Mouse (Mus musculus): ENCODE measurements around the gene Cd2bp2.
"Not testable (repeated sequence)": the region's sequence is repeated elsewhere in the genome, so short reads cannot be mapped to it uniquely, and the experiment has no call there.

Gene Cd2bp2

GRCm38 (mm10) chr7:127188305-127189276 is 7.3 kb downstream of the Cd2bp2 start:
- DNase-seq = peak; percentile 45 to 69

- DNase-seq = no peak
These were observed 8.5 kb downstream of the Cd2bp2 start for GRCm38 (mm10) chr7:127187351-127187750.

GRCm38 (mm10) chr7:127185601-127186000 is 10.2 kb downstream of the Cd2bp2 start:
- no peak for DNase-seq

GRCm38 (mm10) chr7:127184720-127185119 is 11.1 kb downstream of the Cd2bp2 start:
- no peak for DNase-seq

DNA sequence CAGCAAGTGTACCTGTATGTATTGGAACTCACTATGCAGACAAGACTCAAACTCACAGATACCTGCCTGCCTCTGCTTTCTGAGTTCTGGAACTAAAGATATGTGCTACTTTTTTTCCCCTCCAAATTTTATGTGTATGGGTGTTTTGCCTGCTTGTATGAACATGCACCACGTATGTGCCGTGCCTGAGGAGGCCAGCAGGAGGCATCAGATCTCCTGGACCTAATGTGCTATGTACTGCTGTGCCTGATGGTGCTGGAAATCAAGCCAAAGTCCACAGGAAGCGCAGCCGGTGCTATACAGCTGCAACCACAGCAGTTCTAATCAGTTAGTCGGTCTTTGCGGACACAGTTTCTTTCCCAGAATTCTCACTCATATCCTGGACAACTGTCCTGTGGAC is 12.0 kb downstream of the Cd2bp2 start:
- DNase-seq = peak; percentile 40 to 41

DNA sequence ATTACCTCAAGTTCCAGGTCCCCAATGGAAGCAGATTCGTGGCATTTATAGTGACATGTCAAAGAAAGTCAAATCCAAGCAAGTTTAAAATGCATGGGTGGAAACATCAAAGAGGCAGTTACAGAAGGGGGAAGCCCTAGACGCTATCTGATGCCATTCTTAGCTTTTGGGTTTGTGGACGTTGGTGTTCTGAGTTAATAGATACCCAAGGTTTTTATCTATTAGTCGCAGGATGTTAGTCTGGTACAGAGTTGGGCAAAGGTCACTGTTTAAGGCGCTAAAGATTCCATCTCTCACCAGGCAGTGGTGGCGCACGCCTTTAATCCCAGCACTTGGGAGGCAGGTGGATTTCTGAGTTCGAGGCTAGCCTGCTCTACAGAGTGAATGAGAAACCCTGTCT is 12.5 kb downstream of the Cd2bp2 start:
- DNase-seq = no peak

DNA sequence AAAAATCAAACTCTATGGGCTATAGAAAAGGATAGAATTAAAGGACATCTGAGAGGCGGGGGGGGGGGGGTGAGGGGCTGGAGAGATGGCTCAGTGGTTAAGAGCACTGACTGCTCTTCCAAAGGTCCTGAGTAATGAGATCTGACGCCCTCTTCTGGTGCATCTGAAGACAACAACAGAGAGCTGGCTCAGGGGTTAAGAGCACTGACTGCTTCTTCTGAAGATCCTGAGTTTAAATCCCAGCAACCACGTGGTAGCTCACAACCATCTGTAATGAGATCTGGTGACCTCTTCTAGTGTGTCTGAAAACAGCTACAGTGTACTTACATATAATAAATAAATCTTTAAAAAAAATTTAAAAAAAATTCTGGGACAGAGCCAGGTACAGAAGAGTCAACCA is 14.1 kb downstream of the Cd2bp2 start:
- not testable (repeated sequence) for DNase-seq

DNA sequence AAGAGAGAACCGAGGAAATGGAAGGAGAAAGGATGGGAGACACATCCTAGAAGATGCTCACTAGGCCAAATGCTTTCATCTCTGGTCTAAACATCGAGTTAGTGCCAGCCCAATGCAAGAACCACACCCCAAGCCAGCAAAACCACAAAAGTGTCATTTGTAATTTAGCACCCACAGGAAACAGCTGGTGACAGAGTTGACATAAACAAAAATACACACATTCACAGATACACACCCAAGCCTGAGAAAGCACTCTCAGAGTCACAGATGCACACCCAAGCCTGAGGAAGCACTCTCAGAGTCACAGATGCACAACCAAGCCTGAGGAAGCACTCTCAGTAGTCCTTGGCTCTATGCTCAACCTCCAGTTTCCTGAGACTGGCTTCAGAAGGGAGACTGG is 15.1 kb downstream of the Cd2bp2 start:
- no peak for DNase-seq

- no peak for DNase-seq
These were observed 18.9 kb downstream of the Cd2bp2 start for GRCm38 (mm10) chr7:127176937-127177336.

GRCm38 (mm10) chr7:127166501-127166900 is 29.3 kb downstream of the Cd2bp2 start:
- DNase-seq = no peak

DNA sequence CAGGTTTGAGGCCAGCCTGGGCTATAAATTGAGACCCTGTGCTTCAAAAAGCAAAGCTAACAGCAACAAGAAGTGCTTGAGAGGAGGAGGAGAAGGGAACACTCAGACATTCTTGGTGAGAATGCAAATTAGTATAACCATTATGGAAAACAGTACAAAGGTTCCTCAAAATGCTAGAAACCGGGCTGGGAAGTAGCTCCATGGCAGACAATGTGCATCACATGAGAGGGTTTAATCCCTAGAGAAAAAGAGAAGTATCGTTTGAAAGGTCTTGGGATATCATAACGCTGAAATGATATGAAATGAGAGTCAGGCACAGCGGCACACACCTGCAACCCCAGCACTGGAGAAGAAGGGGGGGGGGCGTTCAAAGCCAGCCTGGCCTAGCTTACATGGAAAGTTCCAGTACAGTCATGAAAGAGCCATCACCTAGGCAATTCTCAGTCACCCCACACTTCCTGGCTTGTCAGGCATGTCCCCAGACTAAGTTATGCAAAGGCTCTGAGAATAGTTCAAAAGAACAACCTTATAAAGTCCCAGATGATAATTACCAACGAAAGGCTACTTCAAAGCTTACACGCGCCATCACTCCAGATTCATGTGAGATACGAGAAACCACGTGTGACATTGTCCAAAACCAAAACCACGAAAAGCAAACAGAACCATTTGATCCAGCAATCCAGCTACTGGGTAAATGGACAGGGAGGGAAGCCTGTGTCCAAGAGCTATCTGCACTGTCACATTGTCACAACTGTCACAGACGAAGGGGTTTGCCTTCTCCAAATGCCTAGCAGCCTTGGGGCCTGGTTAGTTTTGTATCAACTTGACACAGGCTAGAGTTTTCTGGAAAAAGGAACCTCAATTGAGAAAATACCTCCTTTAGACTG is 30.0 kb downstream of the Cd2bp2 start:
- DNase-seq = no peak

DNA sequence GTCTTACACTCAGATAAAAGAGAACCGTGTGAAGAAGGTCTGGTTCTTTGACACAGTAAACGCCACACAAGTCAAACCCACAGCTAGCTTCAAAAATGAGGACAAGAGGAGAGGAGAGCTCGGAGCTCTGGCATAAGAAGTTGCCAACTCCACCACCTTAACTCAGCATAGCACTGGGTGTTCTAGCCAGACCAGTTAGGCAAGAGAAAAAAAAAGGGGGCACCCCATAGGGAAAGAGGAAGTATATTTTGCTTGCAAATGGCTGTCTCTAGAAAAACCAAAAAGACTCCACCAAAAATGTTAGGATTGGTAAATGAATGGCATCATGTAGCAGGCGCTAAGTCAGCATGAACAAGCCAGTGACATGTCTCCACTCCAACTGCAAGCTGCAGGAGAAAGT is 31.8 kb downstream of the Cd2bp2 start:
- DNase-seq = no peak

- DNase-seq = no peak
These were observed 33.3 kb downstream of the Cd2bp2 start for GRCm38 (mm10) chr7:127162546-127162945.

DNA sequence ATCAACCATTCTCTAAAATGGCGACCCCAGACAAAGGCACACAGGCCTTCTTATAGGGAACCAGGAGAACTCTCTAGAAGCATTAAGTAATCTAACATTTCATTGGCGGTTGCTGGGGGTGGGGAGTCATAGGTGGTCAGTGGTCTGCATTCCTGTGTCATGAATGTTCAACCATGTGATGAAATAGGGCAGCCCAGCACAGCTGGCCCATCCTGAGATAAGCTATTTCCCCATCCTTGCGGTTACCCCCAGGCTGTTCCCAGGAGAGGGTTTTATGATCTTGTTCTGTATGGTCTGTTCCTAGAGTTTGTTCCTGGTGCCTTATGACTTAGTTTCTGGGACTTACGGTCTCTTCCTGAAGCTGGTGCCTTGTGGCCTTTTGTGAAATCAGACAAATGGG is 38.3 kb downstream of the Cd2bp2 start:
- no peak for DNase-seq

DNA sequence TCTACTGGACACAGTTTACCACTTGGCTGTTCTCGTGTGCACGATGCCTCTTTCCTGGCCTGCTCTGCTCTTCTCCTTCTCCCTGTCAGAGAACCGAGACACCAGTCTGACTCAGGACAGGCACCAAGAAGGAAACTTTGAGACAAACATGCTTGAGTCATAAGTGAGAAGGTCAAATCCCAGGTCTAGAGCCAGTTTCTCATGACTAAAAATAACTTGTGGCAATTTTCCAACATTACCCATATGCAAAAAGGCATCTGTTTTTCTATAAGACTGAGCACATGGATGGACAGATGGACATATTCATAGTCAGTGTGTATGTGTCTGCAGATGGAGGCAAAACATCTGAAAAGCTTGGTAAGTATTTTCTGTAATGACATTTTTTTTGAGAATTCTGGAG is 42.4 kb downstream of the Cd2bp2 start:
- DNase-seq = no peak

DNA sequence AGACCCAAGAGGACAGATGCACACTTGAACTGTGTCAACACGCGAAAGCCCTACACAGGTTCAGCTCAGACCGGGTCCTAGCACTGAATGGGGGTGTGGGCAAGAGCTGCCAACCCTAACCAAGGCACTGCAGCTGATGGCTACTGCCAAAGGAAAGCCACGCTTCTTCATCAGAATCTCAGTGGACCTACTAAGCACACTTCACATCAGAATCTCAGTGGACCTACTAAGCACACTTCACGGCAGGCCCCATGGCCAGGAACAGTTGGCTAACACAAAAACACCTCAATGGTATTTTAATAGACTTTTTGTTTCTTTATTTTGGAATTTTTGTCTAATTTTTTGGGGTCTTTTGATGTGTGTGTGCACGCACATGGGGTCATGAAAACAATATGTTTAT is 43.4 kb downstream of the Cd2bp2 start:
- no peak for DNase-seq

- no peak for DNase-seq
These were observed 47.9 kb downstream of the Cd2bp2 start for GRCm38 (mm10) chr7:127147901-127148300.

DNA sequence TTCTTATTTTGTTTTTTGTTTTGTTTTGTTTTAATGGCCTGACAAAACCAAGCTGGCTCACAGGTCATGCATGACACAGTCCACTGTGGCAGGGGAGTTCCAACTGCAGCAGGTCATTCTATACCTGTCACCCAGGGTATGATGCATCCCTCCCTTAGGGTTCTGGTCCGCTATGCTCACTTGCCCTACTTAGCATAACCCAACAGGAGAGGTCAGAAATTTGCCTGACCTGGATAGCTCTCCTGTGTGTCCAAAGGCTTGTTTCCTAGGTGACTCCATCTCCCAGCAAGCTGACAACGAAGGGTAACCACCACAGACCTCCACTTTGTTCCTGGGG is 49.6 kb downstream of the Cd2bp2 start:
- no peak for DNase-seq

DNA sequence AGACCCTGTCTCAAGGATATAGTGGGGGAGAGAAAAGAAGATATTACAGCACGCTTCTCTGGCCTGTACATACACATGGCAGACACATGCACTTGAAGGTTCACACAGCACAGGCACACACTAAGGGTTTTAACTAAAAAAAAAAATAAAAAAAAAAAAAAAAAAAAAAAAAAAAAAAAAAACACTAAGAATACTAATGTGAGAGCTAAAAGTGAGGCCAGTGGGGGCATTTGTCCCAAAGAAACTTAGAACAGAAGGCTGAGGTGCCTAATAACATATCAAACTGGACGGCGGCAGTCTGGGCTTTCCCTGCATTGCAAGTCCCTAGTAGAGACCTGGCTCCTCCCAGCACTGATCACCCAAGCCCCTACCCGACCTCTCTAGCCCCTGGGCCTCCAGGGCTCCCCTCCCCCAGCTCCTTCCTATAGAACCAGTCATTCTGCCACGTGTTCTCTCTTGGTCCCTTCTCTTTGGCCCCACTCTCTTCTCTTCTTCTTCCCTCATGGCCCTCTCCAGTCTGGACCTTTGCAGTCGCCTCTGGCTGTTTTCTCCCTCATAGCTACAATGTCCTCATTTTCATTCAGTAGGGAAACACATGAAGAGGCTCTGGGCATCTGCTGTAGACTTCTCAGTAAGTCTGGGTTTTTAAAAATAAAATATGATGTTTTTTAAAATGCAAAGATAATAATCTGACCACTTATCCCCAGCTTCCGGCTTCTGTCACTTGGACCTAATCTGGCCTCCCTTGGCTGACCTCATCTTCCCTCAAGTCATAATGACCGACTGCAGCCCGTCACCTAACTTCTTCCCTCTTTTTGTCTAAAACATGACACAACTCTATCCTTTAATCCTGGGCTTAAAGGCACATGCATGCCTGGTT is 50.2 kb downstream of the Cd2bp2 start:
- DNase-seq = no peak

DNA sequence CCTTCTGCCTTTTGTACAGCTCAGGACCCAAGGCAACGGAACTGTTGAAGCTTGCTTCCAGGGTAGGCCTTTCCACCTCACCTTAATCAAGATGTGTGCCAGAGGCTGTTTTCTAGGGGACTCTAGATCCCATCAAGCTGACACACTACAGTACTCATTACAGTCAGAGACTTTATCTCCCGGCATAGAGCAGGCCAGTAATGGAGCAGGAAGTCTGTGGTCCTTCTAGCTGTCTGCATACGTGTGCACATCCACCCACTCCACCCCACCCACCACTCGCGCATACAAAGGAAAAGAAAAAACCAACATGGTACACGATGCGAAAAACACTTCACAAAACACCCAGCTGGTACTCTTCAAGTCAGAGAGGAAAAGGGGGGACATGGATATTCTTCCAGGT is 51.4 kb downstream of the Cd2bp2 start:
- DNase-seq = peak; percentile 40 to 57

DNA sequence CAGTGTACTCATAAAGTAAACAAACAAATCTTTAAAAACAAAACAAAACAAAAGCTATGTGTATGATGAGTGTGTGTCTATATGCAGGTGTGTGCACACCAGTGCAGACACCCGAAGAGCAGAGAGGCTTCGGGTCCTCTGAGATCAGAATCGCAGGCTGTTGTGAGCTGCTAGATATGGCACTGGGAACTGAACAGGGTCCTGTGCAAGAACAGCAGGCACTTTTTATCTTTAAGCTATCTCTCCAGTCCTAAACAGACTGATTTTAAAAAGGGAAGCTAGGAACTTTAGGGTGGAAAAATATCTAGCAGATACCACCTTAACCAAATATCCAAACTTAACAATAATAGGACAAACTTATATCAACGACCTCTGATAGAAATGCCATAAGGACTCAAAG is 53.2 kb downstream of the Cd2bp2 start:
- DNase-seq = no peak

DNA sequence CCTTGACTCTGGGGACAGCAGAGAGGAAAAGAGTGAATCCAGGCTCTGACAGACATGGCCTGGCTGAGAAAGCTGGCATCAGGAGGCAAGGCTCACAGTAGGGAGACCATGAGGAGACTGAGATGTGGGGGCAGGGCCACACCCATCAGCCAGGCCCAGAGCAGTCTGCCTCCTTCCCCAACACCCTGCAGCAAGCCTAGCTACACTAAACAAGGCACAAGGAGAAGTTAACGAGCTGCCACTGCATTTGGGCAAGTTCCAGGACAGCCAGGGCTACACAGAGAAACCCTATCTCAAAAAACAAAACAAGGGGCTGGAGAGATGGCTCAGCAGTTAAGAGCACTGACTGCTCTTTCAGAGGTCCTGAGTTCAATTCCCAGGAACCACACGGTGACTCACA is 53.6 kb downstream of the Cd2bp2 start:
- no peak for DNase-seq
